Mouse (Mus musculus) embryonic fibroblast, embryonic 13.5 days (primary cell): ENCODE measurements around the gene Itgb2l.

Experiments
- CTCF ChIP-seq: IDR thresholded peaks from 2 replicates; pipeline ENCODE4 v1.5.1; 2011; ENCODE audit warnings: mild to moderate bottlenecking, control low read depth, low read length, moderate library complexity, borderline replicate concordance; ENCODE audit not compliant: insufficient read depth
- POLR2A ChIP-seq: IDR thresholded peaks from 2 replicates; pipeline ENCODE4 v1.6.1; 2011; ENCODE audit warnings: low read depth, mild to moderate bottlenecking, control low read depth, low read length, moderate library complexity

GRCm38 (mm10) chr16:96487007-96487684 is 43.7 kb upstream of the Itgb2l start:
- TF ChIP-seq CTCF (no peak), POLR2A (no peak)
